Mouse (Mus musculus): ENCODE measurements at regions not wholly inside any gene's neighbourhood (a gene's known extent, or its start where the extent isn't known, plus 50 kb on each side); places are given as distances from the start of the nearest gene placed in this dataset.

GRCm38 (mm10) chr13:116027147-116027546, 282.3 kb downstream of the Isl1 start:
- TF ChIP-seq POLR2A (IDR thresholded peaks at IDR 0.05; ENCODE audit: low read depth, low read length) (no peak), CTCF (conservative IDR thresholded peaks at IDR 0.05; ENCODE audit: insufficient read depth, insufficient read length, low read depth, low read length) (no peak)
